Mouse (Mus musculus) limb, embryonic 11.5 days (tissue): Measurements from ENCODE around the gene Saxo2. TPM values are rescaled to one million over a fixed set of nuclear protein-coding genes. Genes with fewer than 3 reads are reported as not detected.

ENCODE experiments used
- ATAC-seq: fragments of 200-750 bp; cut with Nextera tagmentation; 2 replicates; pipeline ENCODE4 v1.8.0; 2017; ENCODE audit warnings: low read depth; ENCODE audit not compliant: insufficient number of reproducible peaks, low FRiP score, low TSS enrichment
- DNase-seq: peaks from one replicate; pipeline ENCODE4 v3.0.0-alpha.2; 2015; ENCODE audit warnings: low spot score
- H3K27ac ChIP-seq: fragments of 300-500 bp; sonication (generic); replicated peaks from 2 replicates; pipeline ENCODE4 v1.5.1; 2014; ENCODE audit warnings: low read depth, mild to moderate bottlenecking, low read length
- H3K27me3 ChIP-seq: fragments of 300-500 bp; sonication (generic); 2 replicates; pipeline ENCODE4 v1.6.1; 2014; ENCODE audit warnings: mild to moderate bottlenecking, low read length, mixed read lengths; ENCODE audit not compliant: control insufficient read depth, insufficient read depth
- H3K36me3 ChIP-seq: fragments of 300-500 bp; sonication (generic); 2 replicates; pipeline ENCODE4 v1.6.1; 2014; ENCODE audit warnings: mild to moderate bottlenecking, low read length, moderate library complexity, mixed read lengths; ENCODE audit not compliant: control insufficient read depth, insufficient read depth
- H3K4me1 ChIP-seq: fragments of 300-500 bp; sonication (generic); 2 replicates; pipeline ENCODE4 v1.6.1; 2014; ENCODE audit warnings: low read length, mixed read lengths; ENCODE audit not compliant: control insufficient read depth, insufficient read depth
- H3K4me2 ChIP-seq: fragments of 300-500 bp; sonication (generic); 2 replicates; pipeline ENCODE4 v1.6.1; 2014; ENCODE audit warnings: low read depth, mild to moderate bottlenecking, moderate library complexity; ENCODE audit not compliant: severe bottlenecking
- H3K4me3 ChIP-seq: fragments of 300-500 bp; sonication (generic); 2 replicates; pipeline ENCODE4 v1.5.1; 2014; ENCODE audit warnings: low read depth, low read length
- H3K9ac ChIP-seq: fragments of 300-500 bp; sonication (generic); 2 replicates; pipeline ENCODE4 v1.6.1; 2014; ENCODE audit warnings: mild to moderate bottlenecking, low read length
- H3K9me3 ChIP-seq: fragments of 300-500 bp; sonication (generic); 2 replicates; pipeline ENCODE4 v1.6.1; 2016; ENCODE audit warnings: low read length; ENCODE audit not compliant: control insufficient read depth
- WGBS: fragments of 180-500 bp; shearing (Covaris S2); extraction: QIAGEN DNeasy Blood & Tissue Kit; methylation state at CpG from one replicate; pipeline ENCODE4 v1.1.7; 2014; 5-methylcytosine and 5-hydroxymethylcytosine counted together
- polyA plus RNA-seq: library from polyadenylated mRNA; unstranded; fragments of >200 nt; fragmentation: Nextera tagmentation; extraction: Ambion mirVana; gene quantifications from 2 replicates; pipeline ENCODE4 v1.2.1, GENCODE M21; 2014

Saxo2 gene
- polyA plus RNA-seq, 1 experiment from 2014 or later = 5.9 TPM

DNA sequence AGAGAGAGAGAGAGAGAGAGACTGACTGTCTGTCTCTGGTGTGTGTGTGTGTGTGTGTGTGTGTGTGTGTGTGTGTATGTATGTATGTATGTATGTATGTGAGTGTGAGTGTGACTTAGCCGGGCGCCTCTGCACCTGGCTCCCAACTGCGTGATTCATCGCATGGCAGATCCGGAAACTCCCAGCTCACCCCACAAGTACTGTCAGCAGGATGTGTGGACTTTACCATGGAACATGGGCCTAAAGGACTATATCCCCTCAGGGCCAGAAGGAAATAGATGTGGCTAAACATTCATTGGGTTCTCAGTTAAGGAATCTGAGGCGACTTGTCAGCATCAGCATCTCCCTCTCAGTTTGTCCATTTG, 735 bp upstream of the Saxo2 start:
- Histone ChIP-seq H3K27ac (no peak overlapping the region), H3K4me1 (peaks cover 8% of the 10 kb centered on the region; the same call in 1 of the 2 replicates), H3K9me3 (no peaks in the 10 kb centered on the region), H3K4me2 (peak overlapping the region; percentile 74), H3K4me3 (peak overlapping the region; percentile 75), H3K36me3 (no peaks in the 10 kb centered on the region), H3K9ac (peak overlapping the region; percentile 65), H3K27me3 (no peaks in the 10 kb centered on the region)
- WGBS = 18% methylated on average over 6 of the region's 6 CpGs
- DNase-seq (no peak), ATAC-seq (peak; percentile 50; the same call in 1 of the 2 replicates)

GRCm38 (mm10) chr7:82647909-82648308, 419 bp downstream of the Saxo2 start:
- Histone ChIP-seq H3K4me3 (peak overlapping the region; percentile 75), H3K4me1 (peaks cover 8% of the 10 kb centered on the region; the same call in 1 of the 2 replicates), H3K36me3 (no peaks in the 10 kb centered on the region), H3K27ac (no peak overlapping the region), H3K9ac (peak overlapping the region; percentile 65; the same call in 1 of the 2 replicates), H3K27me3 (no peaks in the 10 kb centered on the region), H3K9me3 (no peaks in the 10 kb centered on the region), H3K4me2 (peak overlapping the region; percentile 74)
- no peak for DNase-seq
- 35% methylated on average over 4 of the region's 4 CpGs for WGBS
- no peak for ATAC-seq

DNA sequence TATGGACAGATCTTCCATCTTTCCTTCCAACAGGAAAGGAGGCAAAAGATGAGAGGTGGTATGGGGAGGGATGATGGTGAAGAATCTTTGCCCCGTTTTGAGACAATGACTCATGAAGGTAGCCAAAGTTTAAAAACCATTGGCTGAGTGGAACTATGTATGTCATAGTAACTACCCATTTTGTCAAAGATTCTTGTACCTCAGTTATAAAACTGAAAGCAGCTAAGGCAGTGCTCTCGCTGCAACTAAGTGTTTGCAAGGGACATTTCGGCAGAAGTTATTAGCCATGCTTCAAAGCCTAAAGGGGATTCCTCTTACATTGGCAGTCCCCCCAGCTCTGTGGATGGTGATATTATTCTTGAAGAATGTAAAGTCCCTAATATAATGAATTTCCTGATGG, 1.1 kb downstream of the Saxo2 start:
- Histone ChIP-seq H3K9me3 (no peaks in the 10 kb centered on the region), H3K27ac (no peak overlapping the region), H3K9ac (no peak overlapping the region), H3K4me3 (no peak overlapping the region), H3K36me3 (no peaks in the 10 kb centered on the region), H3K4me1 (peaks cover 8% of the 10 kb centered on the region; the same call in 1 of the 2 replicates), H3K27me3 (no peaks in the 10 kb centered on the region), H3K4me2 (no peak overlapping the region)
- no peak for ATAC-seq
- 89% methylated on average over 3 of the region's 3 CpGs for WGBS
- DNase-seq = no peak

- WGBS = 15% methylated on average over 7 of the region's 7 CpGs
- ATAC-seq (no peak), DNase-seq (peak; percentile 80)
- no peak overlapping the region for H3K4me3 ChIP-seq
- no peak overlapping the region for H3K9ac ChIP-seq
- H3K27ac ChIP-seq = no peak overlapping the region
- H3K9me3 ChIP-seq = no peaks in the 10 kb centered on the region
- H3K4me2 ChIP-seq = no peak overlapping the region
- H3K27me3 ChIP-seq = no peaks in the 10 kb centered on the region
- H3K36me3 ChIP-seq = no peaks in the 10 kb centered on the region
- H3K4me1 ChIP-seq = no peaks in the 10 kb centered on the region
Observed at GRCm38 (mm10) chr7:82625342-82625741, 23.0 kb downstream of the Saxo2 start.

DNA sequence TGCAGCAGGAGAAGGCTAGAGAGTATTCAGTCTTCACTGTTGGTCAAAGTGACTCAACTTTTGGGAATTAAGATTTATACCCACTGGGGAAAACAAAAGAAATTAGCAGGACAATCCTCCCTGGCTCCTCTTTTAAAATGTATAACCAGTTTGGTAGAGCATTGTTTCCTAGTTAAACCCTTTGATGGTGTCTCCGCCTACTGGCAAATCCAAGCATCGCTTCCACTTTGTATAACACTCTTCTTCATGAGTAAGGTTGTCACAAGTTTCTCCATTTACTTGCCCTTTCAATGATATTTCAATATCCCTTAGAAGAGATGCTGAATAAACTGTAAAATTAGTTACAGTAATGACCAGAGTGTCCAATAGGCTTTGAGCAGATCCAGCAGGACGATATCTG, 38.7 kb downstream of the Saxo2 start:
- 68% methylated on average over 3 of the region's 3 CpGs for WGBS
- H3K4me3 ChIP-seq = no peak overlapping the region
- no peak overlapping the region for H3K9ac ChIP-seq
- no peak for ATAC-seq
- no peaks in the 10 kb centered on the region for H3K4me1 ChIP-seq
- no peak overlapping the region for H3K27ac ChIP-seq
- no peaks in the 10 kb centered on the region for H3K27me3 ChIP-seq
- no peak overlapping the region for H3K4me2 ChIP-seq
- H3K36me3 ChIP-seq = no peaks in the 10 kb centered on the region
- no peak for DNase-seq
- no peaks in the 10 kb centered on the region for H3K9me3 ChIP-seq

GRCm38 (mm10) chr7:82605425-82605824, 42.9 kb downstream of the Saxo2 start:
- Histone ChIP-seq H3K4me1 (no peaks in the 10 kb centered on the region), H3K9ac (no peak overlapping the region), H3K9me3 (no peaks in the 10 kb centered on the region), H3K4me2 (no peak overlapping the region), H3K36me3 (no peaks in the 10 kb centered on the region), H3K27me3 (no peaks in the 10 kb centered on the region), H3K4me3 (no peak overlapping the region), H3K27ac (no peak overlapping the region)
- ATAC-seq (no peak), DNase-seq (no peak)
- WGBS = 85% methylated on average over 6 of the region's 6 CpGs

- Histone ChIP-seq H3K9me3 (no peaks in the 10 kb centered on the region), H3K9ac (no peak overlapping the region), H3K4me3 (no peak overlapping the region), H3K36me3 (no peaks in the 10 kb centered on the region), H3K27me3 (no peaks in the 10 kb centered on the region), H3K27ac (no peak overlapping the region), H3K4me1 (no peaks in the 10 kb centered on the region), H3K4me2 (no peak overlapping the region)
- 84% methylated on average over 4 of the region's 4 CpGs for WGBS
- DNase-seq (no peak), ATAC-seq (no peak)
Observed at GRCm38 (mm10) chr7:82602008-82602407, 46.3 kb downstream of the Saxo2 start.

DNA sequence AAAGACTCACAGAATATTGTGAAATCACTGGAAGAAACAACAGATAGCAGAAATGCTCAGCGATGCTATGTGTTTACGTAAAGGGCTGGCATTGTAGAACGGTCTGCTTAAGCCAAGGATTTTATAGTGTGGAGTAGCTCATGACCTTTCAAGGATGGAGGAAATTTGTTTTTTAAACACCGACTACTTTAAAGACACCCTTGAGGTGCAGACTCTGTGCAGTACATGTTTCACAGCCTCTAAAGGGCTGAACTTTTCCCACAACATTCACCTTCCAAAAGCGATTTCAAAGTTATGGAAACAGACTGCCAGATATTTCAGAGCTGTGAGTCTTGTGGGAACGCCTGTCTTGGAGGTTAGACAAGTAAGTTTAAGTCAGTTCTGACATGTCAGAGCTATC, 57.4 kb downstream of the Saxo2 start:
- WGBS = 87% methylated on average over 6 of the region's 6 CpGs
- ATAC-seq (no peak), DNase-seq (no peak)
- Histone ChIP-seq H3K36me3 (no peaks in the 10 kb centered on the region), H3K9me3 (no peaks in the 10 kb centered on the region), H3K4me2 (no peak overlapping the region), H3K4me1 (no peaks in the 10 kb centered on the region), H3K9ac (no peak overlapping the region), H3K27ac (no peak overlapping the region), H3K4me3 (no peak overlapping the region), H3K27me3 (no peaks in the 10 kb centered on the region)
